Mouse (Mus musculus) CH12.LX (cell line): Measurements from ENCODE around the gene Hspa12a.

Experiments
- CTCF ChIP-seq, 2 experiments: IDR thresholded peaks in 1 of 2; conservative IDR thresholded peaks in 1 of 2; 2 replicates each; pipeline ENCODE4 v1.5.1; 2011 to 2012; ENCODE audit warnings: low read depth in 2 of 2, low read length in 2 of 2, improper control_type of control experiment in 1 of 2, inconsistent platforms in 1 of 2, mild to moderate bottlenecking in 1 of 2, moderate library complexity in 1 of 2
- EP300 ChIP-seq: IDR thresholded peaks from 2 replicates; pipeline ENCODE4 v1.6.1; 2011; ENCODE audit warnings: low read length, improper control_type of control experiment
- ETS1 ChIP-seq: conservative IDR thresholded peaks from 2 replicates; pipeline ENCODE4 v1.6.1; 2012; ENCODE audit warnings: low read depth, mild to moderate bottlenecking, inconsistent platforms, low read length, improper control_type of control experiment, moderate library complexity
- MAFK ChIP-seq: IDR thresholded peaks from 2 replicates; pipeline ENCODE4 v1.6.1; 2011; ENCODE audit warnings: low read length, improper control_type of control experiment; ENCODE audit not compliant: insufficient replicate concordance
- MAX ChIP-seq: IDR thresholded peaks from 2 replicates; pipeline ENCODE4 v1.6.1; 2011; ENCODE audit warnings: low read length, improper control_type of control experiment
- MAZ ChIP-seq: IDR thresholded peaks from 2 replicates; pipeline ENCODE4 v1.6.1; 2012; ENCODE audit warnings: low read depth, mild to moderate bottlenecking, inconsistent platforms, low read length, improper control_type of control experiment, moderate library complexity
- MEF2A ChIP-seq: IDR thresholded peaks from 2 replicates; pipeline ENCODE4 v1.6.1; 2014; ENCODE audit warnings: low read depth, mild to moderate bottlenecking, inconsistent platforms, low read length, improper control_type of control experiment, borderline replicate concordance
- MXI1 ChIP-seq: IDR thresholded peaks from 2 replicates; pipeline ENCODE4 v1.6.1; 2011; ENCODE audit warnings: mild to moderate bottlenecking, low read depth, low read length, improper control_type of control experiment
- POLR2A ChIP-seq: IDR thresholded peaks from 2 replicates; pipeline ENCODE4 v1.6.1; 2011; ENCODE audit warnings: low read depth, mild to moderate bottlenecking, improper control_type of control experiment, low read length
- POLR2AphosphoS2 ChIP-seq: IDR thresholded peaks from 2 replicates; pipeline ENCODE4 v1.6.1; 2011; ENCODE audit warnings: low read depth, low read length, improper control_type of control experiment
- RAD21 ChIP-seq: IDR thresholded peaks from 2 replicates; pipeline ENCODE4 v1.6.1; 2011; ENCODE audit warnings: low read depth, mild to moderate bottlenecking, low read length, improper control_type of control experiment, moderate library complexity
- TCF12 ChIP-seq: IDR thresholded peaks from 2 replicates; pipeline ENCODE4 v1.6.1; 2014; ENCODE audit warnings: low read depth, mild to moderate bottlenecking, inconsistent platforms, low read length, improper control_type of control experiment

- no peak for TF ChIP-seq RAD21
- no peak for TF ChIP-seq POLR2AphosphoS2
- TF ChIP-seq EP300 = no peak
- TF ChIP-seq CTCF (conservative IDR thresholded peaks at IDR 0.05 in 1 of 2, IDR thresholded peaks at IDR 0.05 in 1 of 2; ENCODE audit: low read depth in 2 of 2, low read length in 2 of 2) = no peak
- TF ChIP-seq ETS1 = no peak
- no peak for TF ChIP-seq MEF2A
- no peak for TF ChIP-seq MAX
- no peak for TF ChIP-seq MXI1
- TF ChIP-seq MAZ = no peak
- TF ChIP-seq POLR2A = no peak
- no peak for TF ChIP-seq MAFK
- TF ChIP-seq TCF12 = no peak
These were observed 149.2 kb downstream of the Hspa12a start, which contains the start of gene 1700019N19Rik for GRCm38 (mm10) chr19:58794284-58794683.
